Mouse (Mus musculus) lung, postnatal 0 days (tissue): Measurements from ENCODE around the gene Pdzrn3. TPM values are rescaled to one million over a fixed set of nuclear protein-coding genes. Genes with fewer than 3 reads are reported as not detected.
A peak's percentile ranks its signal among the peaks of the same experiment; 100 is the strongest.

Source experiments
- ATAC-seq: fragments of 200-750 bp; cut with Nextera tagmentation; 2 replicates; pipeline ENCODE4 v1.8.0; 2017; ENCODE audit warnings: moderate library complexity
- DNase-seq: peaks from one replicate; pipeline ENCODE4 v3.0.0-alpha.2; 2016; ENCODE audit warnings: low spot score
- H3K27ac ChIP-seq: fragments of 300-500 bp; sonication (generic); 2 replicates; pipeline ENCODE4 v1.5.1; 2014; ENCODE audit warnings: antibody characterized with exemption, mild to moderate bottlenecking, low read length, mixed read lengths
- H3K27me3 ChIP-seq: fragments of 300-500 bp; sonication (generic); replicated peaks from 2 replicates; pipeline ENCODE4 v1.6.1; 2014; ENCODE audit warnings: low read length, mixed read lengths; ENCODE audit not compliant: insufficient read depth
- H3K36me3 ChIP-seq: fragments of 300-500 bp; sonication (generic); 2 replicates; pipeline ENCODE4 v1.6.1; 2014; ENCODE audit warnings: low read length, mixed read lengths; ENCODE audit not compliant: insufficient read depth
- H3K4me1 ChIP-seq: fragments of 300-500 bp; sonication (generic); 2 replicates; pipeline ENCODE4 v1.6.1; 2014; ENCODE audit warnings: antibody characterized with exemption, low read depth, low read length, mixed read lengths; ENCODE audit not compliant: insufficient read depth
- H3K4me2 ChIP-seq: fragments of 300-500 bp; sonication (generic); replicated peaks from 2 replicates; pipeline ENCODE4 v1.6.1; 2014; ENCODE audit warnings: low read depth, mild to moderate bottlenecking, low read length, moderate library complexity, mixed read lengths
- H3K4me3 ChIP-seq: fragments of 300-500 bp; sonication (generic); 2 replicates; pipeline ENCODE4 v1.5.1; 2014; ENCODE audit warnings: low read depth, low read length
- H3K9ac ChIP-seq: fragments of 300-500 bp; sonication (generic); replicated peaks from 2 replicates; pipeline ENCODE4 v1.6.1; 2014; ENCODE audit warnings: low read depth, mild to moderate bottlenecking
- H3K9me3 ChIP-seq: fragments of 300-500 bp; sonication (generic); 2 replicates; pipeline ENCODE4 v1.6.1; 2016; ENCODE audit warnings: low read length, mixed read lengths
- CTCF ChIP-seq: IDR thresholded peaks from 2 replicates; pipeline ENCODE4 v1.5.1; 2016; ENCODE audit warnings: antibody characterized with exemption, mild to moderate bottlenecking
- EP300 ChIP-seq: IDR thresholded peaks from 2 replicates; pipeline ENCODE4 v1.6.1; 2016; ENCODE audit warnings: antibody characterized with exemption, mild to moderate bottlenecking, control low read depth
- WGBS: fragments of 180-500 bp; shearing (Covaris S2); extraction: QIAGEN DNeasy Blood & Tissue Kit; methylation state at CpG from one replicate; pipeline ENCODE4 v1.1.7; 2014; 5-methylcytosine and 5-hydroxymethylcytosine counted together
- polyA plus RNA-seq: library from polyadenylated mRNA; unstranded; fragments of >200 nt; fragmentation: Nextera tagmentation; extraction: Ambion mirVana; gene quantifications from 2 replicates; pipeline ENCODE4 v1.2.1, GENCODE M21; 2015

Gene Pdzrn3
- polyA plus RNA-seq, 1 experiment from 2014 or later = 7.4 TPM

DNA sequence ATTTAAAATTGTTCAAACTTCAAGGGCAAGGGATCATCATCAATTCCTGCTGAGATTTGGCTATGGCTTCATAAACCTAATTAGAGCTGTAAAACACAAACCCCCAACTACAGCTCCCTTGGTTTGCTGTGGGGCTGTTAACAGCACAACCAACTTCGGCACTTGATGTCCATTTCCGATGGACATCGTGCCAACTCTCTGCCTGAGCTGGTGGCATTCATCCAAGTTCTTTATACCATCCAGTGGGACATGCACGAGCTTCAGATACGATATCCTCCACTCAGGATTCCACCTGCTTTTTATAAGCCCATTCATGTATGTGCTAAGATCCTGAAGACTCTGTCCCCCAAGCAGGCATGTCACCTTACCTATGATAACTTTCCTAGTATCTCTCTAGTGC lies 118.3 kb downstream of the Pdzrn3 start:
- TF ChIP-seq CTCF (no peak), EP300 (no peak)
- ATAC-seq (no peak), DNase-seq (no peak)
- H3K27me3 ChIP-seq = no peaks in the 10 kb centered on the region
- no peaks in the 10 kb centered on the region for H3K36me3 ChIP-seq
- WGBS = 47% methylated on average over 5 of the region's 5 CpGs
- no peaks in the 10 kb centered on the region for H3K9me3 ChIP-seq
- no peaks in the 10 kb centered on the region; the same call in 1 of the 2 replicates for H3K4me1 ChIP-seq
- H3K4me2 ChIP-seq = no peak overlapping the region
- H3K9ac ChIP-seq = no peak overlapping the region
- no peak overlapping the region for H3K27ac ChIP-seq
- no peak overlapping the region for H3K4me3 ChIP-seq

DNA sequence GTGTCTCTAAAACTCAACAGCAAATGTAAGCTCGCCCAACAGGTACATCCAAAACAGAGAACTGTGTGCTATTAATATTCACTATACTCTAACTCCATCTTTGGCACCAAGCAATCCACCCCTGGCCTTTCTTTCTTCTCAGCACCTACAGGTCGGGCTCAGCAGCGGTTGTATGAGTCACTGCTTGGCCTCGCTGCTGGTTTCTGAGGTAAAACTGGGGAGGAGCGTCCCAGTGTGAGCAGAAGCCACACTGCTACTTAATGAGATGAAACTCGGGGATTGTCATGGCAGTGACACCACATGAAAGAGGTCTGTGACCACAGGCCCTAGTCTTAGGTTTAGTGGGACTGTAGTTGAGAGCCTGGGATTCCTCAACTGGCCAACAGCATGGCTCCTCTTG lies 120.3 kb downstream of the Pdzrn3 start:
- DNase-seq (no peak), ATAC-seq (no peak)
- no peaks in the 10 kb centered on the region for H3K27me3 ChIP-seq
- TF ChIP-seq CTCF (no peak), EP300 (no peak)
- H3K36me3 ChIP-seq = no peaks in the 10 kb centered on the region
- no peak overlapping the region for H3K4me2 ChIP-seq
- H3K4me3 ChIP-seq = no peak overlapping the region
- no peak overlapping the region for H3K9ac ChIP-seq
- WGBS = 92% methylated on average over 6 of the region's 6 CpGs
- H3K9me3 ChIP-seq = no peaks in the 10 kb centered on the region
- H3K4me1 ChIP-seq = no peaks in the 10 kb centered on the region; the same call in 1 of the 2 replicates
- H3K27ac ChIP-seq = no peak overlapping the region

DNA sequence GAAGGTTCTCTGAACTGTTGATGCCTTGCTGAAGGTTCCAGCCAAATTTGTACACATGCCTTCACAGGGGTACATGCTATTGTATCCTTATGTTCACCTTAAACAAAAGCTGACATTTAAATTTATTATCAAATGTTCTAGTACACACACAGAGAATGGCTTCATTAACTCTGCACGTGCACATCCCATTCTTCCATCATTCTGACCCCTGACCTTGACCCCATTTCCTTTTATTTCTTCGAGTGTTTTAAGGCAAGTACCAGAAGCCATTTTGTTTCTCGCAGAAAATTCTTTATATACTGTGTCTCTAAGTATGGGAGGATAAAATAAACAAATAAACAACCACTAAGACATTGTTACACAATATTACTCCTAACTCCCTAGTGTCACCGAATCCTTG lies 123.0 kb downstream of the Pdzrn3 start:
- H3K4me1 ChIP-seq = peaks cover 17% of the 10 kb centered on the region
- no peak for TF ChIP-seq EP300
- H3K9ac ChIP-seq = no peak overlapping the region
- no peaks in the 10 kb centered on the region for H3K36me3 ChIP-seq
- H3K4me2 ChIP-seq = no peak overlapping the region
- no peak overlapping the region for H3K4me3 ChIP-seq
- DNase-seq = no peak
- WGBS = 48% methylated on average over 4 of the region's 4 CpGs
- ATAC-seq = no peak
- no peaks in the 10 kb centered on the region for H3K9me3 ChIP-seq
- H3K27ac ChIP-seq = no peak overlapping the region
- no peaks in the 10 kb centered on the region for H3K27me3 ChIP-seq

DNA sequence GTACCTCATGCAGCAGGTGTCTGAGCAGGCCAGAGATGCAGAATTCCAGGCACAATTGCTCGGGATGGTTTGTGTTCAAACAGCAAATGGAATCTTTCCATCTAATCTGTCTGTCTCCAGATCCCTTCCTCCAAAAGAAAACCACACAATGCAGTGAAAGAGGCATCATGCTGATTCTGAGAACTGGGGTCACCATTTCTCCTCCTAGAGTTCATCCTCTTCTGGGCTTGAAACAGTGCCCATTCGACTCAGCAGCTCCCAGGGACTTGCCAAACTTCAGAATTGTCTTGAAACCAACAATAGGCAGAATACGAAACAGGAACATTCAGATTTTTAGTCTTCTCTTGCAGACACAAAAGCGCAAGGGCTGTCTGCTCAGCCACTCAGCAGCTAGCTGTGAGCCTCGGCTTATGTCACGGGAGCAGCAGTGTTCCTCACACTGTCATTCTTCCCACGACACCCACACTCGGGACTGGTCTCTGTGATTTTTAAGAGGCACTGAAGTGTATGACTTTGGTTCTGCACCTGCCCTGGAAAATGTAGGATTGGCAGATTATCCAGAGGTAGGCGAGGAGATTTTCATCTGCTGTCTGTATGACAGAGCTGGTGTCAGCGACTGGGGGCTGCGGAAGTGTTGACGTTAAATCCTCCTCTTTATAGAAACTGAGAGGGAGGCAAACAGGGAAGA lies 125.6 kb downstream of the Pdzrn3 start:
- peaks cover 17% of the 10 kb centered on the region for H3K4me1 ChIP-seq
- H3K9ac ChIP-seq = no peak overlapping the region
- no peaks in the 10 kb centered on the region for H3K27me3 ChIP-seq
- TF ChIP-seq EP300 = no peak
- no peak for TF ChIP-seq CTCF
- WGBS = 51% methylated on average over 12 of the region's 12 CpGs
- no peak for DNase-seq
- H3K4me2 ChIP-seq = no peak overlapping the region
- no peak overlapping the region for H3K4me3 ChIP-seq
- ATAC-seq = no peak
- H3K36me3 ChIP-seq = no peaks in the 10 kb centered on the region
- H3K9me3 ChIP-seq = no peaks in the 10 kb centered on the region
- H3K27ac ChIP-seq = 0 out of 2 replicates have a peak overlapping the region, but pooled peaks have one; percentile 15

DNA sequence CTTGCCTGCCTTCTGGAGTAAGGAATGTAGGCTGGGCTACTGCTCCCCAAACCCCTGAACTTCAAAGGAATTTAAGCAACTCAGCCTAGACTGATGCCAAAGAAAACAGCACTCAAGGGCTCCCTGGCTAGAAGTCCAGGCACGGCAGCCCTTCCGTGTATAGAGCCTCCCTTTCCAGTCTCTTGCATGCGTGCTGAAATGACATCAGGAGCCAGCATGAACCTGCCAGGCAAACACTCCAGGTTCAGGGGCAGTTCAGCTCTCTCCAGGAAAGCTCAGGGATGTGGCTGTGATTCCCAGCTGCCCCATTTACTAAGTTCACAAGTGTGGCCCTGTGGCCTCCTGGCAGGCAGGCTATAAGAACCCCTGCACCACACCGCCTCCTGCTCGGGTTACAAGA lies 126.5 kb downstream of the Pdzrn3 start:
- 34% methylated on average over 5 of the region's 5 CpGs for WGBS
- ATAC-seq (peak; percentile 94), DNase-seq (peak; percentile 91)
- Histone ChIP-seq H3K4me2 (no peak overlapping the region), H3K36me3 (no peaks in the 10 kb centered on the region), H3K27me3 (no peaks in the 10 kb centered on the region), H3K4me1 (peaks cover 17% of the 10 kb centered on the region), H3K9ac (no peak overlapping the region), H3K4me3 (no peak overlapping the region), H3K27ac (peak overlapping the region; percentile 39), H3K9me3 (no peaks in the 10 kb centered on the region)
- 0 out of 2 replicates have a peak, but pooled peaks have one; percentile 27 for TF ChIP-seq EP300
- no peak for TF ChIP-seq CTCF

DNA sequence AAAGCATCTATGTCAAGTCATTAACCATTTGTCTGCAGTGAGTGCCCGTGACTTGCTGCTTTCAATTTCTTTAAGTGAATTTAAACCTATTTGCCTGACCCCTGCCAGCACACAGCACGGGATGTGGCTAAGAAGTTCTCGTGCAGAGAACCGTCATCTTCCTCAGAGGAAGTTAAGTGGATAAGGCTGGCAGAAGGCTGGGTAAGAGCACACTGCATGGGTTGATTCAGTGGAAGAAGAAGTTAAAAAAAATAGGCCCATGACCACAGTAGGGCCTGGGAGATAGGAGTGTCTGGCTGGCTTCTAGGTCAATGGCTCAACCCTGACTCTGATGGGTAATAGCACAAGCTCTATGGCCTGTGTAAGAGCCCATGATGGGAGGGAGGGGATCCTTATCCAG lies 131.6 kb downstream of the Pdzrn3 start:
- TF ChIP-seq EP300 = no peak
- no peak for TF ChIP-seq CTCF
- Histone ChIP-seq H3K36me3 (no peaks in the 10 kb centered on the region), H3K4me2 (no peak overlapping the region), H3K27me3 (no peaks in the 10 kb centered on the region), H3K9me3 (no peaks in the 10 kb centered on the region), H3K27ac (no peak overlapping the region), H3K4me1 (0 out of 2 replicates have a peak, but pooled peaks cover 6% of the 10 kb centered on the region), H3K4me3 (no peak overlapping the region), H3K9ac (no peak overlapping the region)
- DNase-seq (no peak), ATAC-seq (no peak)
- 78% methylated on average over 4 of the region's 4 CpGs for WGBS
